Mouse (Mus musculus): ENCODE results near the gene Afap1.

Afap1 gene

DNA sequence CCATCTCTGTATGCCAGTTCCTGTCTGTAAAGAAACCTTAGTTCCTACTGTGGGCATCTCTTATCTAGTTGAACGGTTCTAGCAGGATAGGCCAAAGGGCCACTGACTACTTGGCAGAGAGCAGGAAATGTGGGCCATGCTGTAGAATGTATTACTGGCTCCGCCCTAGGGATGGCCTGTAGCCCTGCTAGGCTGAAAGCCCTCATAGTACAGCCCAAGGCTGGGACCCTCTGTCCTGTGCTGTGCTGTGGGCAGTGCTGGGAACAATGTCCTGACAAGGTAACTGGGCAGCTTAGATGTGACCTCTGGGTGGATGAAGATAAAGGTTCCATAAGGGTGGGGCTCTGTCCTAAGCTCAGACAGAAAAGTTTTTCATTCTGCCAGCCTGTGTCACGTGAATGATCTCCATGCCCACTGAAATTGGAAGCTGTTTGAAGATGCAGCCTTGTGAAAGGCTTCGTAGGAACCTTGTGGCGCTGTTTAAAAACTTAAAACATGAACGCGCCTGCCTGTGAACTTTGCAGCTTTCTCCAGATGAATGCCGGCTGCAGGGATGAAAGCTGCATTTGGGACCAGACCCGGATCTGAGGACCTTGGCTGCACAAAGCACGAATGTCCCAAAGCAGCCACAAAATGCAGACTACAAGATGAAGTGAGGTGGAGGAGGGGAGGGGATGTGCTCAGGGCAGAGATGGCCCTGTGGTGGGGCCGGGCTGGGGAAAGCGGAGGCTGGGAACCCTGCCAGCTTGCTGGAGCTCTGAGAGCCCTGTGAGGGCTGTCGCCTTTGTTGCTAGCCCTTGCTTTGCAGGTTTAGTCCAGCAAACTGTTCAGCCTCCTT, 147.5 kb downstream of the Afap1 start:
- DNase-seq (ENCODE audit: low read depth): no peak

DNA sequence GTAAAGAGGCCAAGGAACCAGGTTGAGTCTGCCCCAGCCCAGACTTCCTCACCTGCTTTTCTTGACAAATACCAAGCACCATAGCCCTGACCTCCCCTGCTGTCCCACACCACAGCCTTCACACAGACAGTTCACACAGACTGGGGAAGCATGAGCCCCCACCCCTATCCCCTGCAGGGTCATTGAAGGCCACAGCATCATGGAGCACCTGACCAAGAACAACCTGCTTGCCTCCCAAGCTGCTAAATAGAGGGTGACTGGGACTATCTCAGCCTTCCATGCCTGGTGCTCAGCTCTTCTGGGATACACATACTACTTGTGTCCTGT, 148.1 kb downstream of the Afap1 start:
- DNase-seq (ENCODE audit: low read depth): no peak

DNA sequence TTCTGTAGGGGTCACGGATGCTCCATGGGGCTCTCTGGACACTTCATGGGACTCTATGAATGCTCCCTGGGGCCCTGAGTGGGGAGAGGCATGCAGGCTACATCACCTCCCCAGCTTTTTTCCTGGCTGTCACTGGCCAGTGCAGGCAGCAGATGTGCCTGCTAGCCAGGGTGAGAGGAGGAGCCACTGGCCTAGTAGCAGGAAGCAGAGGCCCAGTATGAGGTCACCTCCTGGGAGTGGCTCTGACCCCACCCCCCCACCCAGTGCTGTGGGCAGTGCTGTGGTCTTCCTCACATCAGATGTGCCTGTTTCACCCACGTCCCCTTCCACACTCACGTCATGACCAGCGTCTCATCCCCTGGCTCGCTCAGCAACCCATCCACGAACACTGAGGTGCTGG, 148.6 kb downstream of the Afap1 start:
- DNase-seq (ENCODE audit: low read depth): no peak

DNA sequence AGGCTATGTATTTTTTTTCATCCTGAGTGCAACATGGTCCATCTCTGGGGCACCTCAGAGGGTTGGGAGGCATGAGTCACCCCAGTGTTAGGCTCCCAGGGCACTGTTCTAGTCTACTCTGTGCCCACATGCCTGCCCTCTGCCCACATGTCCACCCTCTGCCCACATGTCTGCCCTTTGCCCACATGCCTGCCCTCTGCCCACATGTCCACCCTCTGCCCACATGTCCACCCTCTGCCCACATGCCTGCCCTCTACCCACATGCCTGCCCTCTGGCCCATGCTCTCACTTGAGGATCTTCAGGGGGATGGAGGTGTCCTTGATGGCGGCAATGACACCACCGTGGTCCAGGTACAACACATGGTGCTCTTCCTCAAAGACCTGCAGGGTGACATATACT, 150.0 kb downstream of the Afap1 start:
- DNase-seq (ENCODE audit: low read depth): no peak
